Mouse (Mus musculus) liver, embryonic 15.5 days (tissue): ENCODE measurements around the gene 3110082J24Rik. TPM values are rescaled to one million over a fixed set of nuclear protein-coding genes. Genes with fewer than 3 reads are reported as not detected.

ENCODE experiments used
- ATAC-seq: fragments of 200-750 bp; cut with Nextera tagmentation; 2 replicates; pipeline ENCODE4 v1.8.0; 2017; ENCODE audit warnings: moderate number of reproducible peaks, mild to moderate bottlenecking, moderate library complexity; ENCODE audit not compliant: insufficient read depth
- H3K27ac ChIP-seq: fragments of 300-500 bp; sonication (generic); replicated peaks from 2 replicates; pipeline ENCODE4 v1.5.1; 2015; ENCODE audit warnings: mild to moderate bottlenecking, inconsistent platforms
- H3K27me3 ChIP-seq: fragments of 300-500 bp; sonication (generic); 2 replicates; pipeline ENCODE4 v1.6.1; 2015; ENCODE audit warnings: mild to moderate bottlenecking, inconsistent platforms
- H3K36me3 ChIP-seq: fragments of 300-500 bp; sonication (generic); replicated peaks from 2 replicates; pipeline ENCODE4 v1.6.1; 2015; ENCODE audit warnings: moderate library complexity, mild to moderate bottlenecking, inconsistent platforms
- H3K4me1 ChIP-seq: fragments of 300-500 bp; sonication (generic); replicated peaks from 2 replicates; pipeline ENCODE4 v1.6.1; 2015; ENCODE audit warnings: inconsistent platforms
- H3K4me2 ChIP-seq: fragments of 300-500 bp; sonication (generic); 2 replicates; pipeline ENCODE4 v1.6.1; 2015; ENCODE audit warnings: moderate library complexity, mild to moderate bottlenecking, inconsistent platforms
- H3K4me3 ChIP-seq: fragments of 300-500 bp; sonication (generic); replicated peaks from 2 replicates; pipeline ENCODE4 v1.5.1; 2015; ENCODE audit warnings: mild to moderate bottlenecking, inconsistent platforms
- H3K9ac ChIP-seq: fragments of 300-500 bp; sonication (generic); 2 replicates; pipeline ENCODE4 v1.6.1; 2015; ENCODE audit warnings: moderate library complexity, mild to moderate bottlenecking, inconsistent platforms
- H3K9me3 ChIP-seq: fragments of 300-500 bp; sonication (generic); replicated peaks from 2 replicates; pipeline ENCODE4 v1.6.1; 2016; ENCODE audit warnings: inconsistent platforms
- WGBS: fragments of 180-500 bp; shearing (Covaris S2); methylation state at CpG from one replicate; pipeline ENCODE4 v1.1.7; 2015; ENCODE audit warnings: mixed read lengths; ENCODE audit not compliant: insufficient replicate concordance; 5-methylcytosine and 5-hydroxymethylcytosine counted together
- polyA plus RNA-seq: library from polyadenylated mRNA; unstranded; fragments of >200 nt; fragmentation: Nextera tagmentation; extraction: Ambion mirVana; gene quantifications from 2 replicates; pipeline ENCODE4 v1.2.1, GENCODE M21; 2015

3110082J24Rik gene
- polyA plus RNA-seq, 1 experiment from 2014 or later, result not detected

DNA sequence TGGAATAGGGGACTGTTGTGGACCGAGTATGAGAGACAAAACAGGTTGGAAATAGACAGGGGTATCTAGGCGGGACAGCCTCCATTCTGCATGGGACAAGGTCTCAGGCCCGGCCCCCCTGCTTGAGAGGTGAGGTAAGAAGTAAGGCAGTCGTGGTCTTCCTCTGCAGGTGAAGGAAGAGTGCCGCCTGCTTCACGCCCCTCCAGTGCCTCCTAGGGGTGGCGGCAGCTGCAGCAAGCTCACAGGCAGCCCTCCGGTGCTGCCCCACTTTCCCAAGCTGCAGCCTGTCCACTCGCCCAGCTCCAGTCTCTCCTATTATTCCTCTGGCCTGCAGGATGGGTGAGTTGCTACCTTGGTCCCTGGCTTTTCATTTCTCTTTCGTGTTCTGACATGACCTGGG lies 9.8 kb upstream of the 3110082J24Rik start:
- WGBS, result 29% methylated on average over 10 of the region's 10 CpGs
- H3K4me1 ChIP-seq, result peaks cover 23% of the 10 kb centered on the region
- H3K9me3 ChIP-seq, result no peaks in the 10 kb centered on the region
- no peak overlapping the region for H3K9ac ChIP-seq
- no peak overlapping the region for H3K4me2 ChIP-seq
- no peak for ATAC-seq
- peaks cover 64% of the 10 kb centered on the region for H3K27me3 ChIP-seq
- H3K36me3 ChIP-seq, result peaks cover 27% of the 10 kb centered on the region
- H3K27ac ChIP-seq, result no peak overlapping the region
- no peak overlapping the region for H3K4me3 ChIP-seq

- Histone ChIP-seq H3K4me3 (peak overlapping the region; percentile 49), H3K27me3 (peaks cover 73% of the 10 kb centered on the region), H3K9ac (no peak overlapping the region), H3K36me3 (peaks cover 17% of the 10 kb centered on the region), H3K27ac (no peak overlapping the region), H3K9me3 (no peaks in the 10 kb centered on the region), H3K4me2 (peak overlapping the region; percentile 73), H3K4me1 (peaks cover 29% of the 10 kb centered on the region)
- ATAC-seq, result no peak
- WGBS, result under 1% methylated on average over 28 of the region's 28 CpGs
These were observed 8.9 kb upstream of the 3110082J24Rik start for GRCm38 (mm10) chr5:30114761-30115140.

DNA sequence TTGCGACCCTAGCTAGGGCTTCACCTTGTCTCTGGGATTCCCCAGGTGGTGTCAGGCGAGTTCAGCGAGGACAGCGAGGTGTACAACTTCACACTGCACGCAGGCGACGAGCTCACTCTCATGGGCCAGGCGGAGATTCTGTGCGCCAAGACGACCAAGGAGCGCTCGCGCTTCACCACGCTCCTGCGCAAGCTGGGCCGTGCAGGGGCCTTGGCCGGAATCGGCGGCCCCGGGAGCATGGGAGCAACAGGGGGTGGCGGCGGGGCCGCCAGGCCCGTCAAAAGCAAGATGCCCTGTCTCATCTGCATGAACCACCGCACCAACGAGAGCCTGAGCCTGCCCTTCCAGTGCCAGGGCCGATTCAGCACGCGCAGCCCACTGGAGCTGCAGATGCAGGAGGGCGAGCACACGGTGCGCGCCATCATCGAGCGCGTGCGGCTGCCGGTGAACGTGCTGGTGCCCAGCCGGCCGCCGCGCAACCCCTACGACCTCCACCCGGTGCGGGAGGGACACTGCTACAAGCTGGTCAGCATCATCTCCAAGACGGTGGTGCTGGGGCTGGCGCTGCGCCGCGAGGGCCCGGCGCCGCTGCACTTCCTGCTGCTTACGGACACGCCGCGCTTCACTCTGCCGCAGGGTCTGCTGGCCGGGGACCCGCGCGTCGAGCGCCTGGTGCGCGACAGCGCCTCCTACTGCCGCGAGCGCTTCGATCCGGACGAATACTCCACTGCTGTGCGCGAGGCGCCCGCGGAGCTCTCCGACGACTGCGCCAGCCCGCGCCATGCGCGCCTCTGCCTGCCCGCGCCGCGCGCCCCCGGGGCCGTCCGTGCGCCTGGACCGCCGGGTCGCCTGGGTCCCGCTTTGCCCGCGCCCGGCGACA lies 8.2 kb upstream of the 3110082J24Rik start:
- H3K9me3 ChIP-seq, result no peaks in the 10 kb centered on the region
- H3K4me2 ChIP-seq, result peak overlapping the region; percentile 73
- no peak overlapping the region for H3K9ac ChIP-seq
- peaks cover 29% of the 10 kb centered on the region for H3K4me1 ChIP-seq
- peaks cover 11% of the 10 kb centered on the region for H3K36me3 ChIP-seq
- WGBS, result under 1% methylated on average over 103 of the region's 103 CpGs
- peak overlapping the region; percentile 49 for H3K4me3 ChIP-seq
- H3K27ac ChIP-seq, result no peak overlapping the region
- ATAC-seq, result peak; percentile 13; the same call in 1 of the 2 replicates
- H3K27me3 ChIP-seq, result peaks cover 80% of the 10 kb centered on the region

DNA sequence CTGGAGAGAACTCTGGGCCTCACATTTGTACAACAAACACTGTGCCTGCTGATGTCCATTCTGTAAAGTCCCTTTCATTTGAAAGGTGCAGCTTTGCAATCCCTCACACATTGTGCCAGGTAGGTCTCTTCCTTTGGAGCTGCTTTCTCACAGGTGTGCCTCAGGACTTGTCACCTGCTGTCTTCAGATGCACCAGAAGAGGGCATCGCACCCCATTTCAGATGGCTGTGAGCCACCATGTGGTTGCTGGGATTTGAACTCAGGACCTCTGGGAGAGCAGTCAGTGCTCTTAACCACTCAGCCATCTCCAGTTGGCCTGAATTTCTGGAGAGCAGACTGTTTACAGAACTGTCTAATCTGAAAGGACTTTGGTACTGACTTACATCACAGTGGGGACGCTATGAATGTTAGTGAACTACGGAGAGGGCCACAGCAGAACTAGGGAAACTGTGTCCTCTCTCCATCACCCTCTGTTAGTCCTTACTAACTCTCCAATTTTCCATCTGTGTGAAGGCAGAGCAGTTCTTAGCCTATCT lies 6.7 kb upstream of the 3110082J24Rik start:
- no peak overlapping the region for H3K27ac ChIP-seq
- ATAC-seq, result 0 out of 2 replicates have a peak, but pooled peaks have one; percentile 15
- H3K27me3 ChIP-seq, result peaks cover 95% of the 10 kb centered on the region
- no peak overlapping the region for H3K9ac ChIP-seq
- H3K36me3 ChIP-seq, result no peaks in the 10 kb centered on the region
- H3K4me2 ChIP-seq, result no peak overlapping the region
- 72% methylated on average over 3 of the region's 3 CpGs for WGBS
- H3K4me3 ChIP-seq, result no peak overlapping the region
- H3K9me3 ChIP-seq, result no peaks in the 10 kb centered on the region
- H3K4me1 ChIP-seq, result peaks cover 29% of the 10 kb centered on the region

DNA sequence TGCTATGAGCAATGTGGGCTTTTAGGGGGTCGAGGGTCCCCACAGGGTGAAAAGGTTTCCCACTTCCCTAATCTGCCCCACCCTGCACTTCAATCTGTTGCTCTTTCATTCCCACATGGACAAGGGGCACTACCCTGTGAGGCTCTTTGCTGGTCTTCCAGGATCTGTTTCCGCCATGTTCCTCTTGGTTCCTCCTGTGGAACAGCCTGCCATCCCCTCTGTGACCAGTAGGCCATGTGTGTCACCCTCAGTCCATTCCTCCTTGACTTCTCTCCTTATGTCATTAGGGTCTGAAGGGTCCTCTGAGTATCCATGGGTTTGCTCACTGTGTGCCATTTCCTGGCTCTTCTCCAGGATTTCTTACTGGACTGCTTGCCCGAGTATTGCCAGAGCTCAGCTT lies 5.9 kb upstream of the 3110082J24Rik start:
- H3K4me1 ChIP-seq, result peaks cover 29% of the 10 kb centered on the region
- WGBS, result 47% methylated on average over 3 of the region's 3 CpGs
- no peak for ATAC-seq
- no peak overlapping the region for H3K27ac ChIP-seq
- H3K27me3 ChIP-seq, result peaks cover 100% of the 10 kb centered on the region
- H3K36me3 ChIP-seq, result no peaks in the 10 kb centered on the region
- H3K9ac ChIP-seq, result no peak overlapping the region
- no peak overlapping the region for H3K4me3 ChIP-seq
- H3K4me2 ChIP-seq, result peak overlapping the region; percentile 53
- no peaks in the 10 kb centered on the region for H3K9me3 ChIP-seq

DNA sequence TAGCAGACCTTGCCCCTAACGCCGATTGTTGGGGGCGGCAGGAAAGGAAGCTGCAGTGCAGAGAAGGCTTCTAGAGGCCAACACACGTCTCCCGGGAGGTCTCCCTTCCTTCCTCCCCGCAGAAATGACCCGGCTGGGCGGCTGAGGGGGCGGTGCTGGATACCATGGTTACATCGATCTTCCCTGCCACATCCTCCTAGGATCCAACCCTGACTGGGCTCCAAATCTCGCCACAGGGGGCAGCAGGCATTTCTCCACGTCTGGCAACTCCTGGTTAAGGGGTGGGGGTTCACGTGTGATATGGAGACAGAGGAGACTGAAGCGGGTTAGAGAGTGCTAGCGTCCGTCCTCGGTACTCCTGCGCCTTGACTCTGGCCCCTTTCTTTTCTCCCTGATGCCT lies 5.2 kb upstream of the 3110082J24Rik start:
- H3K4me3 ChIP-seq, result 0 out of 2 replicates have a peak overlapping the region, but pooled peaks have one; percentile 14

DNA sequence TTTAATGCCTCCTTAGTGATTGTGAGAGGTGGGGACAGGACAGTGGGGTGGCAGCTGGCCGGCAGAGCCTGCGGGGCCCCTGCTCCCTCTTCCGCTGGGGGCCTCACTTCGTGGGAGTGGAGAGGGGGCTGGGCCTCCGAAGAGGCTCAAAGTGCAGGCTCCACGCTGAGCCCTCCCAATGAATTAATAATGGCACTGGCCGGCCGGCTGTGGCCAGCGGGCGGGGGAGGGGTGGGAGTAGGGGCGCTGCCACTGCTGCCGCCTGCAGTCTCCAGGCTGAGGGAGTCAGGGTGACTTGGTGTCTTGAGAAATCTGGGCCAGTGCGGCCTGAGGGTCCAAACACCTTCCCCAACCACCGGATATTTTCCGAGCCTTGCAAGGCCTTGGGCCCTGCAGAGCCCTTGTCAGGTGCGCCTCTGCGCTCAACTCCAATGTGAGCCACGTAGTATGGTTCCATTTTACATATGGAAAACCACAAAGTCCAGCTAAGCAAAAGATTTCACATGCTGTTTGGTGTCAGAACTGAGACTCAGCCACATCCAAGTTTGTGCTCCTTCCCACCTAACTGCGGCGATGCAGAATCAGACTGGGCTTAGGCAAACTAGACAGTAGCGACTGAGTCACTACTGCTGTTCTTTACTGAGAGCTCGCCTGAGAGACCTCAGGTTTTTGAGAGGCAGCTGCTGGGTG lies 4.6 kb upstream of the 3110082J24Rik start:
- 16% methylated on average over 22 of the region's 22 CpGs for WGBS
- Histone ChIP-seq H3K9ac (no peak overlapping the region), H3K4me1 (peaks cover 32% of the 10 kb centered on the region), H3K9me3 (no peaks in the 10 kb centered on the region), H3K4me3 (0 out of 2 replicates have a peak overlapping the region, but pooled peaks have one; percentile 14), H3K27me3 (peaks cover 100% of the 10 kb centered on the region), H3K36me3 (no peaks in the 10 kb centered on the region), H3K27ac (no peak overlapping the region), H3K4me2 (peak overlapping the region; percentile 53)
- no peak for ATAC-seq

More for the DNA sequence above, 5.2 kb upstream of the 3110082J24Rik start:
- Histone ChIP-seq H3K4me2 (peak overlapping the region; percentile 53), H3K9ac (no peak overlapping the region), H3K27me3 (peaks cover 100% of the 10 kb centered on the region), H3K36me3 (no peaks in the 10 kb centered on the region), H3K9me3 (no peaks in the 10 kb centered on the region), H3K27ac (no peak overlapping the region), H3K4me1 (peaks cover 29% of the 10 kb centered on the region)
- 1% methylated on average over 18 of the region's 18 CpGs for WGBS
- peak; percentile 22; the same call in 1 of the 2 replicates for ATAC-seq

GRCm38 (mm10) chr5:30109899-30110298 lies 4.0 kb upstream of the 3110082J24Rik start:
- 59% methylated on average over 2 of the region's 2 CpGs for WGBS
- H3K36me3 ChIP-seq, result no peaks in the 10 kb centered on the region
- ATAC-seq, result no peak

DNA sequence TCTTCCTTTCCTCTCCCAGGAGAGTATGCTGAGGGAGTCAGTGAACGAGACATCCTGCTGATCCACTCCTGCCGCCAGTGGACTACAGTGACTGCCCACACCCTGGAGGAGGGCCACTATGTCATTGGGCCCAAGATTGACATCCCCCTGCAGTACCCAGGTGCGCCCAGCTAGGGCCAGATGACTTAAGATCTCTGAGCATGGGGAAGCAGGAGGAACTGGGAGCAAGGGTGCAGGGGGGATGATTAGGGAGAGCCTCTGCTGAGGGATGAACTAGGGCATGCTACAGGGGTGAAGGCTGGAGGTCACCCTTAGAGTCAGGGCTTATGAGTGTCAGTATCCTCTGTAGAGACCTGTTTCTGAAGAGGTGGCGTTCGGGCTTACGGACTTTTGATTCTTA lies 2.3 kb upstream of the 3110082J24Rik start:
- Histone ChIP-seq H3K27me3 (peaks cover 100% of the 10 kb centered on the region), H3K4me1 (peaks cover 19% of the 10 kb centered on the region), H3K27ac (no peak overlapping the region), H3K36me3 (no peaks in the 10 kb centered on the region), H3K4me2 (no peak overlapping the region), H3K9ac (no peak overlapping the region), H3K4me3 (no peak overlapping the region), H3K9me3 (no peaks in the 10 kb centered on the region)
- no peak for ATAC-seq
- WGBS, result 53% methylated on average over 6 of the region's 6 CpGs

More at GRCm38 (mm10) chr5:30109899-30110298, 4.0 kb upstream of the 3110082J24Rik start:
- Histone ChIP-seq H3K9ac (no peak overlapping the region), H3K4me3 (no peak overlapping the region), H3K4me2 (no peak overlapping the region), H3K27ac (no peak overlapping the region), H3K4me1 (peaks cover 30% of the 10 kb centered on the region), H3K27me3 (peaks cover 100% of the 10 kb centered on the region), H3K9me3 (no peaks in the 10 kb centered on the region)

DNA sequence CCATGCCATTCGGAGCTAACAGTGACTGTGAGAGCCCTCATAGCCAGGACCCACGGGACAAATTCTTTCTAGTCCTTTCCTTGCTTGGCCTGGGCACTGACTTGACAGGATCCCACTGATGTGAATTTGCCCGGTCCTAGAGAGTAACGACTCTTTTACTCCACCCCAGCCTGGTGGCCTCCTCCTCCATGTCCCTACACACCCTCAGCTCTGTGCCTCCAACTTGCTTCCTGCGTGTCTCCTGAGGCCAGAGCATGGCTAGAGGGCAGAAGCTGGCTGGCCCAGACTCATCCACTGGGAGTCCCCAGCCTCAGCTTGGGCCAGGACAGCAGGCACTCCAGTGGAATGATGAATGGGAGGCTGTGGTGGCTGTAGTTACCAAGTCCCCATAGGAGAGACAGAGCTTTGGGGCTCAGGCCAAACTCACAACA lies 1.7 kb upstream of the 3110082J24Rik start:
- ATAC-seq, result no peak
- Histone ChIP-seq H3K4me2 (no peak overlapping the region), H3K9me3 (no peaks in the 10 kb centered on the region), H3K4me1 (peaks cover 19% of the 10 kb centered on the region), H3K27ac (no peak overlapping the region), H3K9ac (no peak overlapping the region), H3K27me3 (peaks cover 100% of the 10 kb centered on the region), H3K4me3 (no peak overlapping the region), H3K36me3 (no peaks in the 10 kb centered on the region)
- 20% methylated on average over 5 of the region's 5 CpGs for WGBS

GRCm38 (mm10) chr5:30107186-30107585 lies 1.3 kb upstream of the 3110082J24Rik start:
- Histone ChIP-seq H3K27me3 (peaks cover 100% of the 10 kb centered on the region), H3K36me3 (no peaks in the 10 kb centered on the region), H3K9me3 (no peaks in the 10 kb centered on the region), H3K9ac (no peak overlapping the region), H3K27ac (no peak overlapping the region), H3K4me1 (peaks cover 19% of the 10 kb centered on the region), H3K4me3 (no peak overlapping the region), H3K4me2 (no peak overlapping the region)
- WGBS, result 18% methylated on average over 7 of the region's 7 CpGs
- ATAC-seq, result no peak
